Mouse (Mus musculus) limb, embryonic 13.5 days (tissue): ENCODE data around the gene Zc3hav1. TPM values are rescaled to one million over a fixed set of nuclear protein-coding genes. Genes with fewer than 3 reads are reported as not detected.

Experiments used
- ATAC-seq: fragments of 200-750 bp; cut with Nextera tagmentation; 2 replicates; pipeline ENCODE4 v1.8.0; 2017; ENCODE audit warnings: low read depth, moderate number of reproducible peaks, moderate TSS enrichment; ENCODE audit not compliant: low FRiP score
- H3K27ac ChIP-seq: fragments of 300-500 bp; sonication (generic); 2 replicates; pipeline ENCODE4 v1.5.1; 2015; ENCODE audit warnings: inconsistent platforms, mild to moderate bottlenecking, moderate library complexity
- H3K27me3 ChIP-seq: fragments of 300-500 bp; sonication (generic); 2 replicates; pipeline ENCODE4 v1.6.1; 2015; ENCODE audit warnings: mild to moderate bottlenecking, inconsistent platforms
- H3K36me3 ChIP-seq: fragments of 300-500 bp; sonication (generic); 2 replicates; pipeline ENCODE4 v1.6.1; 2015; ENCODE audit warnings: inconsistent platforms, mild to moderate bottlenecking, moderate library complexity
- H3K4me1 ChIP-seq: fragments of 300-500 bp; sonication (generic); 2 replicates; pipeline ENCODE4 v1.6.1; 2015; ENCODE audit warnings: inconsistent platforms
- H3K4me2 ChIP-seq: fragments of 300-500 bp; sonication (generic); replicated peaks from 2 replicates; pipeline ENCODE4 v1.6.1; 2015; ENCODE audit warnings: inconsistent platforms, mild to moderate bottlenecking, moderate library complexity
- H3K4me3 ChIP-seq: fragments of 300-500 bp; sonication (generic); 2 replicates; pipeline ENCODE4 v1.5.1; 2015; ENCODE audit warnings: moderate library complexity, mild to moderate bottlenecking, inconsistent platforms
- H3K9ac ChIP-seq: fragments of 300-500 bp; sonication (generic); 2 replicates; pipeline ENCODE4 v1.6.1; 2015; ENCODE audit warnings: mild to moderate bottlenecking, inconsistent platforms
- H3K9me3 ChIP-seq: fragments of 300-500 bp; sonication (generic); 2 replicates; pipeline ENCODE4 v1.6.1; 2016; ENCODE audit warnings: inconsistent platforms
- WGBS: fragments of 180-500 bp; shearing (Covaris S2); methylation state at CpG from one replicate; pipeline ENCODE4 v1.1.7; 2015; 5-methylcytosine and 5-hydroxymethylcytosine counted together
- polyA plus RNA-seq: library from polyadenylated mRNA; unstranded; fragments of >200 nt; fragmentation: Nextera tagmentation; extraction: Ambion mirVana; gene quantifications from 2 replicates; pipeline ENCODE4 v1.2.1, GENCODE M21; 2015

Zc3hav1 gene
- polyA plus RNA-seq, 1 experiment from 2014 or later = 2.9 TPM

DNA sequence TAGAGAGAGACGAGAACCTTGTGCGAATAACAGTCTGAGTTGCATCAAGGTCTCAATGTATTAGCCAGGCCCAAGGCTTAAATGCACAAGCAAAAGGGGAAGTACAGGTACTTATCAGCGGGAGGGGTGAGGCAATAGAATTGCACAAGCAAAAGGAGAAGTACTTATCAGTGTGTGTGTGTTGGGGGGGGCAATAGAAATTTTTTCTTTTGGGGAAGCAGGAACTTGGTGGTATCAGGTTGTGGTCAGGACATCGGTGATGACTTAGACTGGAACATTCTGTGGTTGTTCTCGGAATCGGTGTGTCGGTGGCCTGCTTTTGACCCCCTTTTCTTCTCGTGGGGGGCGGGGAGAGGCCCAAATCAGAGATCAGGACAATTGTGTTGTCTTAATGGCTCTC lies 33.8 kb downstream of the Zc3hav1 start:
- Histone ChIP-seq H3K27me3 (no peaks in the 10 kb centered on the region), H3K36me3 (no peaks in the 10 kb centered on the region), H3K4me3 (no peak overlapping the region), H3K27ac (no peak overlapping the region), H3K4me2 (no peak overlapping the region), H3K9me3 (no peaks in the 10 kb centered on the region), H3K9ac (no peak overlapping the region), H3K4me1 (no peaks in the 10 kb centered on the region)
- 89% methylated on average over 9 of the region's 9 CpGs for WGBS
- ATAC-seq = no peak

DNA sequence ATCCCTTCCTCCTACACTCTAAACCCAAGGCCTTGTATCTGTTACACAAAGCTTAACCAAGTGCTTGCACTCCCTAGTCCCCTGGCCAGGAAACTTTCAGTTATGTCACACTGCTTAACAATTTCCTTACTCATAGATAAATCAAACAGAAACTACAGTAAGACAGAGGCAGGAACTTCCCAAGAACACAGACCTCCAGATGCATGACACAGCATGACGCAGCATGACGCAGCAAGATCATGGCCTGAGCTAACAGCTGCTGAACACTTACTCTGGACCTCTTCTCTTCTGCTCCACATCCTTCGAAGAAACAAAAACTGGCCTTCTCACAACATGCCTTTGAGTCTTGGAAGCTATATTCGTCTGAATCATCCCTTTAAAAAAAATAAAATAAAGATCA lies 38.4 kb downstream of the Zc3hav1 start:
- H3K27me3 ChIP-seq = no peaks in the 10 kb centered on the region
- no peaks in the 10 kb centered on the region for H3K4me1 ChIP-seq
- no peak overlapping the region for H3K4me2 ChIP-seq
- no peaks in the 10 kb centered on the region for H3K9me3 ChIP-seq
- ATAC-seq = no peak
- H3K9ac ChIP-seq = no peak overlapping the region
- H3K36me3 ChIP-seq = no peaks in the 10 kb centered on the region
- WGBS = 84% methylated on average over 4 of the region's 4 CpGs
- no peak overlapping the region for H3K4me3 ChIP-seq
- no peak overlapping the region for H3K27ac ChIP-seq

DNA sequence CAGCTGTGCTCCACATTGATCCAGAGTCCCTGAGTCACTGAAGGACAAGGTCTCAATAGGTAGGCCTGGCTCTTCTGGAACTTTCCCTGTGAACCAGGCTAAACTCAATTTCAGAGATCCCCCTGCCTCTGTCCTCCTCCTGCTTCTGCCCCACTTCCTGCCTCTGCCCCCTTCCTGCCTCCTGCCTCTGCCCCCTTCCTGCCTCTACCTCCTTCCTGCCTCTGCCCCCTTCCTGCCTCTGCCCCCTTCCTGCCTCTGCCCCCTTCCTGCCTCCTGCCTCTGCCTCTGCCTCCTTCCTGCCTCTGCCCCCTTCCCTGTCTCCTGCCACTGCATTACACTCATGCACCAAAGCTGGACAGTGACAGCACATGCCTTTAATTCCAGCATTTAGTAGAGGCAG lies 44.7 kb downstream of the Zc3hav1 start:
- no peak overlapping the region for H3K4me3 ChIP-seq
- H3K27ac ChIP-seq = no peak overlapping the region
- no peak for ATAC-seq
- no peaks in the 10 kb centered on the region for H3K27me3 ChIP-seq
- H3K36me3 ChIP-seq = no peaks in the 10 kb centered on the region
- no peaks in the 10 kb centered on the region for H3K4me1 ChIP-seq
- no peak overlapping the region for H3K4me2 ChIP-seq
- H3K9me3 ChIP-seq = peaks cover 2% of the 10 kb centered on the region
- H3K9ac ChIP-seq = no peak overlapping the region

DNA sequence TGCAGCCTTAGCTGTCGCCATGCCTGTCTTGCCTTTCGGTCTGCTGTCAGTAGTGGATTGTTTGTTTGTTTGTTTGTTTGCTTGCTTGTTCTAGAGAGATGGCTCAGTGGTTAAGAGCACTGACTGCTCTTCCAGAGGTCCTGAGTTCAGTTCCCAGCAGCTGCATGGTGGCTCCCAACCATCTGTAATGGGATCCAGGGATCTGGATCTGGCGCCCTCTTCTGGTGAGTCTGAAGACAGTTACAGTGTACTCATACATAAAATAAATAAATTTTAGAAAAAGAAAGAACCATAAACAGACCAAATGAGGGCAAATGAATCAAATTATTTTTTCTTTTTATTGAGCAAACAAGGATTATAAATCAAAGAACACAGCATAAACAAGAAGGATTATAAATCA lies 49.4 kb downstream of the Zc3hav1 start:
- no peak overlapping the region for H3K4me3 ChIP-seq
- H3K36me3 ChIP-seq = no peaks in the 10 kb centered on the region
- no peaks in the 10 kb centered on the region for H3K27me3 ChIP-seq
- H3K9me3 ChIP-seq = peaks cover 12% of the 10 kb centered on the region
- H3K27ac ChIP-seq = no peak overlapping the region
- H3K9ac ChIP-seq = no peak overlapping the region
- 67% methylated on average over 3 of the region's 3 CpGs for WGBS
- ATAC-seq = no peak
- H3K4me1 ChIP-seq = no peaks in the 10 kb centered on the region
- H3K4me2 ChIP-seq = no peak overlapping the region

DNA sequence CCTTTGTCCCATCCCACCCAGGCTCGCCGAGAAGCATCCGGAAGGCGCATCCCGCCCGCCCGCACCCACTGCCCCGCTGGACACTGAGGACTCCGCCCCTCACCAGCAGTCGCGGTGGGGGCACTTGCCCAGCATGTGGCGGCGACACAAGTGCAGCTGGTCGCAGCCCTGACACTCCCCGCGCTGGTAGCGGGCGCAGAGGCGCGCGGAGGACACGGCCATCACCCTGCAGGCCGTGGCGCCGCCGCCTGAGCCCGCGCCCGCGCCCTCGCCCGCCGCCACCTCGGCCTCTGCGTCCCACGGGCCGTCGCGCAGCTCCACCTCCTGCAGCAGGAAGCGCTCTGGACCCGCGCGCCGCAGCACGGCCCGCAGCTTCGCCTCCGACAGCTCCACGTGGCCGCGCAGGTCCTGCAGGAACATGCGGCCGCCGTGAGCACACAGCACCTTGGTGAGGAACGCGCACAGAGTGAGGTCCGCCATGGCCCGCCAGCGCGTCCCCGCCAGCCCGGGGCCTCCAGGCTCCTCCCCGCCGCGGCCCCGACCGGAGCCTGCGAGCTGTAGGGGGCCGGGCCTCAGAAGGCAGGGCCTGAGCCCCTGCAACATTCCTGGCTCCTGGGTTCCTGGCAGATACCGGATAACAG lies 55.5 kb downstream of the Zc3hav1 start, which contains the start of gene Zc3hav1l:
Gene Zc3hav1l (minus strand): TSS at position 499 of the 641 bp plus-strand sequence.
- H3K27ac ChIP-seq = peak within 1 kb of the TSS; percentile 97
- WGBS = under 1% methylated on average over 70 of the region's 70 CpGs
- peaks cover 30% of the 10 kb centered on the region for H3K36me3 ChIP-seq
- peaks cover 14% of the 10 kb centered on the region for H3K4me1 ChIP-seq
- ATAC-seq = peak; percentile 98
- 0 out of 2 replicates have a peak, but pooled peaks cover under 1% of the 10 kb centered on the region for H3K9me3 ChIP-seq
- peak within 1 kb of the TSS; percentile 99 for H3K9ac ChIP-seq
- peak within 1 kb of the TSS; percentile 83 for H3K4me3 ChIP-seq
- H3K27me3 ChIP-seq = no peaks in the 10 kb centered on the region
- H3K4me2 ChIP-seq = peak within 1 kb of the TSS; percentile 73

DNA sequence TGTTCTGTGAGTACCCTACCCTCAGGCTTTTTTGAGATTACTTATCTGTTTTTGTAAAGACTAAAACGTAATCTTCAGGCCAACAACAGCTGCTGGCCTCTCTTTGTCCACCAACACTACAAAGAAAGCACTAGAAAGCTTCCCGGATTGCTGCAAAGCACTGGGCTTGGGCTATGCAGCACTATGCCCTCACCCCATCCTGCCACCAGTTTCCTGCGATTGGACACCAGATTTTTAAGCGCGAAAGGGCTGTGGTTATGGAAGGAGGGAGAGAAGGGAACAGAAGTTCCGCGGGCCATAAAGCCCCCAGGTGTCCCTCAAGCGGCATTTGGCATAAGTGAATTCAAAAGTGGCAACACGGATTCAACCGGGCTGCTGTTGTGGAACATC lies 56.2 kb downstream of the Zc3hav1 start:
- ATAC-seq = peak; percentile 38; the same call in 1 of the 2 replicates
- H3K4me2 ChIP-seq = peak overlapping the region; percentile 73
- H3K9me3 ChIP-seq = no peaks in the 10 kb centered on the region
- peak overlapping the region; percentile 83 for H3K4me3 ChIP-seq
- peaks cover 36% of the 10 kb centered on the region for H3K36me3 ChIP-seq
- under 1% methylated on average over 10 of the region's 10 CpGs for WGBS
- H3K27me3 ChIP-seq = no peaks in the 10 kb centered on the region
- H3K4me1 ChIP-seq = peaks cover 14% of the 10 kb centered on the region
- H3K27ac ChIP-seq = peak overlapping the region; percentile 97
- peak overlapping the region; percentile 99 for H3K9ac ChIP-seq

DNA sequence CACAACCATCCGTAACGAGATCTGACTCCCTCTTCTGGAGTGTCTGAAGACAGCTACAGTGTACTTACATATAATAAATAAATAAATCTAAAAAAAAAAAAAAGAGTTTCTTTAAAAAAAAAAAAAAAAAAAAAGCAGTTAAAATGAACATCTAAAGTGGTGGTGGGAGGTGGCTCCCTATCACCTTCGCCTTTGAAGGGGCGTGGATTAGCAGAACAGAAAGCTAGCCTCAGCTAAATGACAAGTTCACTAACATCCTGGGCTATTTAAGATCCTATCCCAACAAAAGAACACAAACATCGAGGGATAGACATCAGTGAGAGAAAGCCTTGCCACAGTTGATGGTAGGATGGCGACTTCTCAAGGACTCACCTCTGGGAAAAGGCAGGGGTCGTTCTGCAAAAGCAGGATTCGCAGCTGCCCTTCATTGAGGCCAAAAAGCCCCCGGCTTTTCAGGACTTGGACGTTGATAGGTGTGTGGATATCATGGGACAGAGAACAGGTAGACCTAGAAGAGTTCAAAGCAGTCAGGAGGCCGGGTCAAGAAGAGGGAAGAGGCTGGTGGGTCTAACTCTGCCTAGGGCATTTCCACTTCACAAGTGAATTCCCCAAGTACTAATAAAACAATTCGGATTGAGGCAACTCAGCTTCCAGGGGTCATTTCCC lies 56.7 kb downstream of the Zc3hav1 start:
- peak overlapping the region; percentile 97 for H3K27ac ChIP-seq
- no peaks in the 10 kb centered on the region for H3K27me3 ChIP-seq
- peaks cover 41% of the 10 kb centered on the region for H3K36me3 ChIP-seq
- peak overlapping the region; percentile 73 for H3K4me2 ChIP-seq
- peak overlapping the region; percentile 83 for H3K4me3 ChIP-seq
- H3K9me3 ChIP-seq = no peaks in the 10 kb centered on the region
- no peak for ATAC-seq
- 40% methylated on average over 12 of the region's 12 CpGs for WGBS
- H3K9ac ChIP-seq = peak overlapping the region; percentile 99
- H3K4me1 ChIP-seq = peaks cover 14% of the 10 kb centered on the region

DNA sequence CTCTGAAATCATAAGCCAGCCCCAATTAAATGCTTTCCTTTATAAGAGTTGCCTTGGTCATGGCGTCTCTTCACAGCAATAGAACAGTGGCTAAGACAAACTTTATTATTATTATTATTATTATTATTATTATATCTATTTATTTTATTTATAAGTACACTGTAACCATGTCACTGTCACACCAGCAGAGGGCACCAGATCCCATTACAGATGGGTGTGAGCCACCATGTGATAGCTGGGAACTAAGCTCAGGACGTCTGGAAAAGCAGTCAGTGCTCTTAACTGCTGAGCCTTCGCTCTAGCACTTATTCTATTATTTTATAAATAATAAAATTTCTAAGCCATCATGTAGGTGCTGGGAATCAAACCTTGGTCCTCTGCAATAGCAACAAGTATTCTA lies 60.7 kb downstream of the Zc3hav1 start:
- H3K4me3 ChIP-seq = no peak overlapping the region
- no peaks in the 10 kb centered on the region for H3K9me3 ChIP-seq
- peaks cover 7% of the 10 kb centered on the region for H3K4me1 ChIP-seq
- H3K27ac ChIP-seq = no peak overlapping the region
- 73% methylated on average over 3 of the region's 3 CpGs for WGBS
- H3K36me3 ChIP-seq = peaks cover 81% of the 10 kb centered on the region
- no peak overlapping the region for H3K4me2 ChIP-seq
- no peak for ATAC-seq
- no peak overlapping the region for H3K9ac ChIP-seq
- H3K27me3 ChIP-seq = no peaks in the 10 kb centered on the region

DNA sequence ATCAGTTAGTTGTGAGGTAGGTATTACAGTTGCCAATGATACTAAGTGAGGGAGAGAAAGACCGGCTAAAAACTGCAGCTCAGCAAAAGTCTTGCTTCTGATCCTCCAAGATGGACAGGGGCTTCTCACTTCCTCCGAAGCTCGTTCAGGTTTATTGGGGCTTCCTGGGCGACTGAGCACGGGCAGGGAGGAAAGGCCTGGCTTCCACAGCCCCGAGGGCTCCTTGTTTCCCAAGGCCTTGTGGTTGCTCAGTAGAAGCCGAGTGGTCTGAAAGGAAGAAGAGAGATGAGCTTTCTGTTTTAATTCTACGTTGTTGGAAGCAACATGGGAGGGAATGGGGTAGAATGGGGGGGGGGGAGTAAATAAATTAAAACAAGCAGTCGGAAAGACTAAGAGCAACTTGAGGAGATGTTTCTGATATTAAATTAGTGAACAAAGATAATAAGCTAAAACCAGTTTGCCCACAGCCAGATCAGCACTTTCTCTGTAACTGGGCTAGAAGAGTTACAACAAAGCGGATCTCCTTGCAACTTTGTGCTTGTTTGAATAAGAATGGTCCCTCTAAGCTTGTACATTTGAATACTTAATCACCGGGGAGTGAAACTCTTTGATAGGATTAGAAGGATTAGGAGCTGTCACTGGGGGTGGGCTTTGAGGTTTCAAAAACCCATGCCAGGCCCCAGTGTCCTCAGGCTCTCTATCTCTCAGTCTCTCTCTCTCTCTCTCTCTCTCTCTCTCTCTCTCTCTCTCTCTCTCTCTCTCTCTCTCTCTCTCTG lies 61.3 kb downstream of the Zc3hav1 start:
- Histone ChIP-seq H3K9ac (no peak overlapping the region), H3K27me3 (no peaks in the 10 kb centered on the region), H3K36me3 (peaks cover 87% of the 10 kb centered on the region), H3K4me2 (no peak overlapping the region), H3K9me3 (no peaks in the 10 kb centered on the region), H3K4me3 (no peak overlapping the region), H3K27ac (no peak overlapping the region), H3K4me1 (peaks cover 5% of the 10 kb centered on the region)
- ATAC-seq = no peak
- 58% methylated on average over 11 of the region's 11 CpGs for WGBS

DNA sequence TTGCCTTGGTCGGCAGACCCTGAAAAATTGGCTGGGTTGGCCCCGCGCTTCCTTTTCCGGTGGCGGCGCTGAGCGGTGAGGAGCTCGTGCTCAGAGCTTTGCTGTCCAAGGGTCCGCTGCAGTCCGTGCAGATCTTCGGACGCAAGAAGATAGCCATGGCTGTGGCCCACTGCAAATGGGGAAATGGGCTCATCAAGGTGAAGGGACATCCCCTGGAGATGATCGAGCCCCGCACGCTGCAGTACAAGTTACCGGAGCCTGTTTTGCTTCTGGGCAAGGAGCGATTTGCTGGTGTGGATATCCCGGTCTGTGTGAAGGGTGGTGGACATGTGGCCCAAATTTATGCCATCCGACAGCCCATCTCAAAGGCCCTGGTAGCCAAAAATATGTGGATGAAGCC lies 70.0 kb downstream of the Zc3hav1 start:
- peaks cover 22% of the 10 kb centered on the region for H3K9me3 ChIP-seq
- no peak for ATAC-seq
- H3K36me3 ChIP-seq = peaks cover 59% of the 10 kb centered on the region
- no peak overlapping the region for H3K9ac ChIP-seq
- H3K4me1 ChIP-seq = no peaks in the 10 kb centered on the region
- no peaks in the 10 kb centered on the region for H3K27me3 ChIP-seq
- no peak overlapping the region for H3K27ac ChIP-seq
- H3K4me3 ChIP-seq = no peak overlapping the region
- 96% methylated on average over 19 of the region's 19 CpGs for WGBS
- H3K4me2 ChIP-seq = no peak overlapping the region

DNA sequence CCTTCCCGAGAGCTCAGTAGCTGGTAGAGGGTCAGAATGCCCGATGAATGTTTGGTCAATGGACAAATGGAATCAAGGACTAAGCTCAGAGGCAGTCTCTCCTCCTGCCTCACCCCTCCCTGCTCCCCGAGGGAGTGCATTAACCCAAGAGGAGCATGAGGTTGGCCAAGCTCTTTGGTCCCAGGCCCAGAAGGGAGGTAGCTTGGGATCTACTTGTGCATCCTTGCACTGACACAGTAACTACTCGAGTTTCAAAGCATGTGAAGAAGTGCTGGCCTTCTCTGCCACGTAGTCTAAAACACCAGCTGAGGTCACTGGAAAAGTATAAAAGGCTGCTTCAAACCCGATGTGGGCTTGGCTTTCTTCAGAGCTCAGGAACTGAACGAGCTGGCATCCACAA lies 89.9 kb downstream of the Zc3hav1 start:
- Histone ChIP-seq H3K4me3 (no peak overlapping the region), H3K36me3 (no peaks in the 10 kb centered on the region), H3K9me3 (no peaks in the 10 kb centered on the region), H3K4me2 (no peak overlapping the region), H3K27me3 (no peaks in the 10 kb centered on the region), H3K27ac (no peak overlapping the region), H3K9ac (no peak overlapping the region), H3K4me1 (no peaks in the 10 kb centered on the region)
- no peak for ATAC-seq
- WGBS = 73% methylated on average over 7 of the region's 7 CpGs

DNA sequence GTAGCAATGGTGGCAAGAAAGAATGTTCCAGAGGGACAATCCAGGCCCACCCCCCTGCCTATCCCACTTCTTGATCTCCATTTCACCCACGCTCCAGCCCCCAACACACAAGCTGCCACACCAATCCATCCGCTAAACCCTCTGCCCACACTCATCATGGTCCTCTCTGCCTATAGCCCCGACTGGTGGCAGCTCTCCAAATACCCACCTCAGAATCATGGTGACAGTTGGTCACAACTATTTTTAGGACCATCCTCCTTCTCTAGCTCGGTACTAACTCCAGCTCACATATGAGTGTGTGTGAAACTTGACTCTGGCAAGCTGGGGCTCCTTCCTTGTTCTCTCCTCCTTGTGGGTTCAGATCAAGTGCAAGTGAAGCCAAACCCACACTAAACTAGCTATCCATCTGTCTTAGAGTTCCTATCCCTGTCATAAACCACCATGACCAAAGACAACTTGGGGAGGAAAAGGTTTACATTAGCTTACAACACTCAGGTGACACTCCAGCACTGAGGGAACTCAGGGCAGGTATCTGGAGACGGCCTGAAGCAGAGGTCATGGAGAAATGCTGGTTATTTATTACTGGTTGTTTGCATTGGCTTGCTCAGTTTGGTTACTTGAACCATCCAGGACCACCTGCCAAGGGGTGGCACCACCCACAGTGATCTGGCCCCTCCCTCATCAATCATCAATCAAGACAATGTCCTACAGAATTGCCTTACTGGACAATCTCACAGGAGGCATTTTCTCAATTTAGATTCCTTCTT lies 90.8 kb downstream of the Zc3hav1 start:
- no peak overlapping the region for H3K27ac ChIP-seq
- no peaks in the 10 kb centered on the region for H3K36me3 ChIP-seq
- H3K27me3 ChIP-seq = no peaks in the 10 kb centered on the region
- no peak overlapping the region for H3K4me2 ChIP-seq
- no peaks in the 10 kb centered on the region for H3K9me3 ChIP-seq
- no peaks in the 10 kb centered on the region for H3K4me1 ChIP-seq
- no peak overlapping the region for H3K4me3 ChIP-seq
- no peak for ATAC-seq
- WGBS = 70% methylated on average over 5 of the region's 5 CpGs
- H3K9ac ChIP-seq = no peak overlapping the region
